Mouse (Mus musculus): ENCODE data around the gene Kcnb1.

GRCm38 (mm10) chr2:167150880-167151279, 39.1 kb downstream of the Kcnb1 start:
- no peak for TF ChIP-seq GATA1 (IDR thresholded peaks at IDR 0.05; ENCODE audit: low read length)
- no peak for TF ChIP-seq TAL1 (IDR thresholded peaks at IDR 0.05; ENCODE audit: low read length)

All from erythroblast, embryonic 14.5 days (primary cell).